Mouse (Mus musculus): ENCODE measurements around the gene Prkaa1. TPM values are rescaled to one million over a fixed set of nuclear protein-coding genes. Genes with fewer than 3 reads are reported as not detected.

The Prkaa1 gene
- 10 to 100 TPM; 10.0 to 12.7 TPM for total RNA-seq (2021)
- long read RNA-seq, experiment 1, full-length matches to known transcripts, result 8 of 12 reads
- long read RNA-seq, experiment 1, partial matches to known transcripts, result 1 of 12 reads
- long read RNA-seq, experiment 1, other reads (novel, unspliced or antisense), result 3 of 12 reads
- long read RNA-seq, experiment 2, full-length matches to known transcripts, result 6 of 11 reads
- long read RNA-seq, experiment 2, partial matches to known transcripts, result 0 of 11 reads
- long read RNA-seq, experiment 2, other reads (novel, unspliced or antisense), result 5 of 11 reads

- peak; percentile 89 for DNase-seq
- peak within 1 kb of the TSS; percentile 91 for H3K27ac ChIP-seq
- TF ChIP-seq CTCF (IDR thresholded peaks at IDR 0.05), result peak; percentile 62
- intact Hi-C loops (cut with DNase I), result loop anchor here (2.0 kb wide), 1 partner anchor 27 kb away; the partner anchor contains the start of gene Rpl37
- H3K4me3 ChIP-seq, result peak within 1 kb of the TSS; percentile 98
These were observed at the start of gene Prkaa1 for GRCm38 (mm10) chr15:5143361-5144020. Gene Prkaa1, plus strand, starts transcription at chr15:5143861.

- intact Hi-C loops (cut with DNase I), result no loop called here
- no peak for TF ChIP-seq CTCF (IDR thresholded peaks at IDR 0.05)
- no peak overlapping the region for H3K27ac ChIP-seq
- no peak overlapping the region for H3K4me3 ChIP-seq
- no peak for DNase-seq
These were observed 47.9 kb upstream of the Prkaa1 start for GRCm38 (mm10) chr15:5095534-5096301.

- no peak for DNase-seq
- H3K27ac ChIP-seq, result no peak overlapping the region
- intact Hi-C loops (cut with DNase I), result no loop called here
- no peak overlapping the region for H3K4me3 ChIP-seq
- TF ChIP-seq CTCF (IDR thresholded peaks at IDR 0.05), result no peak
These were observed 46.3 kb upstream of the Prkaa1 start for GRCm38 (mm10) chr15:5097376-5097775.

GRCm38 (mm10) chr15:5102312-5102711 is 41.3 kb upstream of the Prkaa1 start:
- DNase-seq, result no peak
- no peak for TF ChIP-seq CTCF (IDR thresholded peaks at IDR 0.05)
- no peak overlapping the region for H3K4me3 ChIP-seq
- intact Hi-C loops (cut with DNase I), result no loop called here
- no peak overlapping the region for H3K27ac ChIP-seq

GRCm38 (mm10) chr15:5105891-5106290 is 37.8 kb upstream of the Prkaa1 start:
- Histone ChIP-seq H3K27ac (no peak overlapping the region), H3K4me3 (no peak overlapping the region)
- intact Hi-C loops (cut with DNase I), result no loop called here
- no peak for DNase-seq
- TF ChIP-seq CTCF (IDR thresholded peaks at IDR 0.05), result no peak

- H3K4me3 ChIP-seq, result no peak overlapping the region
- intact Hi-C loops (cut with DNase I), result no loop called here
- no peak overlapping the region for H3K27ac ChIP-seq
- TF ChIP-seq CTCF (IDR thresholded peaks at IDR 0.05), result peak; percentile 76
- no peak for DNase-seq
These were observed 37.4 kb upstream of the Prkaa1 start for GRCm38 (mm10) chr15:5106293-5106692.

- DNase-seq, result no peak
- intact Hi-C loops (cut with DNase I), result no loop called here
- H3K4me3 ChIP-seq, result peak within 1 kb of the TSS; percentile 71
These were observed 35.7 kb upstream of the Prkaa1 start, which contains the start of gene Card6 for GRCm38 (mm10) chr15:5107686-5108654. Gene Card6, minus strand, starts transcription at chr15:5108539.

GRCm38 (mm10) chr15:5108655-5109040 is 35.0 kb upstream of the Prkaa1 start:
- Histone ChIP-seq H3K4me3 (peak overlapping the region; percentile 71), H3K27ac (no peak overlapping the region)
- no peak for DNase-seq
- TF ChIP-seq CTCF (IDR thresholded peaks at IDR 0.05), result no peak
- intact Hi-C loops (cut with DNase I), result no loop called here

More at GRCm38 (mm10) chr15:5107686-5108654, 35.7 kb upstream of the Prkaa1 start, which contains the start of gene Card6:
- no peak for TF ChIP-seq CTCF (IDR thresholded peaks at IDR 0.05)
- peak within 1 kb of the TSS; percentile 86 for H3K27ac ChIP-seq

- Histone ChIP-seq H3K27ac (no peak overlapping the region), H3K4me3 (no peak overlapping the region)
- intact Hi-C loops (cut with DNase I), result no loop called here
- no peak for DNase-seq
- no peak for TF ChIP-seq CTCF (IDR thresholded peaks at IDR 0.05)
These were observed 31.0 kb upstream of the Prkaa1 start for GRCm38 (mm10) chr15:5112651-5113050.

GRCm38 (mm10) chr15:5115173-5115572 is 28.5 kb upstream of the Prkaa1 start:
- intact Hi-C loops (cut with DNase I), result no loop called here
- DNase-seq, result no peak
- H3K27ac ChIP-seq, result peak overlapping the region; percentile 92
- peak overlapping the region; percentile 98 for H3K4me3 ChIP-seq
- TF ChIP-seq CTCF (IDR thresholded peaks at IDR 0.05), result no peak

- peak; percentile 86 for TF ChIP-seq CTCF (IDR thresholded peaks at IDR 0.05)
- Histone ChIP-seq H3K27ac (peak within 1 kb of the TSS; percentile 92), H3K4me3 (peak within 1 kb of the TSS; percentile 98)
- intact Hi-C loops (cut with DNase I), result loop anchor here (2.0 kb wide), 2 partner anchors 28 to 68 kb away; partner anchors contain the start of gene Ttc33
- peak; percentile 99 for DNase-seq
These were observed 27.2 kb upstream of the Prkaa1 start, which contains the start of gene Rpl37 for GRCm38 (mm10) chr15:5116270-5117030. Gene Rpl37, plus strand, starts transcription at chr15:5116645.

Data from gastrocnemius, adult 2 months (tissue).